ENCODE assay signal across 8 mouse cellular contexts in the genomic region with DNA sequence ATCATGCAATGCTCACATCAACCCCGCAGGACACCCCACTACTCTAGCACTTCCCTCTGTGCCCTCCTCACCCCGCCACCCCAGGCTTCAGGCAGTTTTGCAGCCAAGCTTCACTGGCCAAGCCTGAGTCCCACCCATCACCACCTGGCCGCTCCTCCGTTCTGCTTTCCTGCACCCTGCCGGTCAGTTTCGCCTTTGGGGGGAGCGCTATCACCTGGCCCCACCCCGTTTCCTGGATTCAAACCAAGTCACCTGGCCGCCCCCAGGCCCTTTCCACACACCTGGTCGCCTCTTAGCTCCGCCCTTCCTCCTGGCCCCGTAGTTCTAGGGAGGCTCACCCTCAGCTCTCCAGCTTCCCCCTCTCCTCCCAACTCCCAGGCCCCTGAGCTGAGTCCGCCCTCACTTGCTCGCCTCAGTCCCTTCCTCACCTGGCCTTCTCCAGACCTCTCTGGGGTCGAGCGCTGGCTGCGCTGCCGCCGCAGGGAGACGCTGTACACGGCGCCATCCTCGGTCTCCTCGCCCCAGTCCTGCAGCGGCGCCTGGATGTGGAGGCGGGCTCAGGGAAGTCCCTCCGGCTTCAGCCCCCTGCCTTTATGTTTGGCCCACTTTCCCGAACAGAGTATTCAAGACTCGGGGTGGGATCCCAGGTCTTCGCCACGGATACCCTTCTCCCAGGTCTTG. TPM values are rescaled to one million over a fixed set of nuclear protein-coding genes. Genes with fewer than 3 reads are reported as not detected.
DNase-seq lines count a peak whose midpoint lies in the region; ATAC-seq lines count a peak whose summit lies in the region.

No protein-coding gene starts in this region.

- no peak for ATAC-seq in heart, embryonic 15.5 days (replicated peaks; ENCODE audit: insufficient number of reproducible peaks, insufficient read depth, low FRiP score, low read depth)
- 0 out of 2 replicates have a peak, but pooled peaks have one; percentile 24 for ATAC-seq in forebrain, embryonic 15.5 days (replicated peaks)
- peak; percentile 38 for ATAC-seq in midbrain, embryonic 12.5 days (ENCODE audit: low FRiP score, low read depth)

- peak overlapping the region; percentile 88 for H3K4me2 ChIP-seq in heart, embryonic 15.5 days
- peak overlapping the region; percentile 50 for H3K4me2 ChIP-seq in forebrain, embryonic 15.5 days (replicated peaks)
- H3K4me2 ChIP-seq in midbrain, embryonic 12.5 days (replicated peaks) = peak overlapping the region; percentile 63

- no peaks in the 10 kb centered on the region for H3K36me3 ChIP-seq in heart, embryonic 15.5 days
- H3K36me3 ChIP-seq in forebrain, embryonic 15.5 days = no peaks in the 10 kb centered on the region
- no peaks in the 10 kb centered on the region for H3K36me3 ChIP-seq in midbrain, embryonic 12.5 days

- peaks cover 95% of the 10 kb centered on the region for H3K27me3 ChIP-seq in heart, embryonic 15.5 days
- H3K27me3 ChIP-seq in forebrain, embryonic 15.5 days = peaks cover 54% of the 10 kb centered on the region
- peaks cover 87% of the 10 kb centered on the region for H3K27me3 ChIP-seq in midbrain, embryonic 12.5 days

- H3K27ac ChIP-seq in heart, embryonic 15.5 days = no peak overlapping the region
- no peak overlapping the region for H3K27ac ChIP-seq in forebrain, embryonic 15.5 days (replicated peaks)
- no peak overlapping the region for H3K27ac ChIP-seq in midbrain, embryonic 12.5 days (replicated peaks)

- H3K4me3 ChIP-seq in heart, embryonic 15.5 days = peak overlapping the region; percentile 56
- H3K4me3 ChIP-seq in forebrain, embryonic 15.5 days = peak overlapping the region; percentile 30
- H3K4me3 ChIP-seq in midbrain, embryonic 12.5 days = peak overlapping the region; percentile 41

- WGBS in heart, embryonic 15.5 days = 1% methylated on average over 32 of the region's 32 CpGs
- WGBS in forebrain, embryonic 15.5 days = under 1% methylated on average over 32 of the region's 32 CpGs
- WGBS in midbrain, embryonic 12.5 days = under 1% methylated on average over 32 of the region's 32 CpGs

- DNase-seq in heart, adult 11 months = no peak
- DNase-seq in cerebellum, adult 11 months = peak; percentile 68
- DNase-seq in kidney, postnatal 25 days = peak; percentile 78 to 90
- no peak for DNase-seq in left cerebral cortex, adult 9 months (ENCODE audit: low spot score in 2 of 2)
- DNase-seq in layer of hippocampus, adult 11-12 months (ENCODE audit: low spot score) = no peak

- no peaks in the 10 kb centered on the region for H3K9me3 ChIP-seq in heart, embryonic 15.5 days (replicated peaks)
- no peaks in the 10 kb centered on the region for H3K9me3 ChIP-seq in forebrain, embryonic 15.5 days
- no peaks in the 10 kb centered on the region for H3K9me3 ChIP-seq in midbrain, embryonic 12.5 days

- H3K9ac ChIP-seq in heart, embryonic 15.5 days = peak overlapping the region; percentile 51
- peak overlapping the region; percentile 22; the same call in 1 of the 2 replicates for H3K9ac ChIP-seq in forebrain, embryonic 15.5 days (replicated peaks)
- H3K9ac ChIP-seq in midbrain, embryonic 12.5 days (replicated peaks) = peak overlapping the region; percentile 49; the same call in 1 of the 2 replicates

- H3K4me1 ChIP-seq in heart, embryonic 15.5 days (replicated peaks) = peaks cover 25% of the 10 kb centered on the region
- H3K4me1 ChIP-seq in forebrain, embryonic 15.5 days = peaks cover 22% of the 10 kb centered on the region
- H3K4me1 ChIP-seq in midbrain, embryonic 12.5 days = peaks cover 24% of the 10 kb centered on the region

RNA-seq across cellular contexts. Expression of a gene that starts 0.7 kb away (rescaled TPM):
- 1.8 and 3.0 TPM in 2 replicates for polyA plus RNA-seq in heart, embryonic 15.5 days (2015; fragmentation: Nextera tagmentation; extraction: Ambion mirVana)
- 0.87 and 1.1 TPM in 2 replicates for polyA plus RNA-seq in forebrain, embryonic 15.5 days (2015; fragmentation: Nextera tagmentation; extraction: Ambion mirVana)
- 2.7 TPM in 2 replicates for polyA plus RNA-seq in midbrain, embryonic 12.5 days (2016; fragmentation: Nextera tagmentation; extraction: Ambion mirVana)

RNA-seq across cellular contexts. Expression of a gene that starts 13.9 kb away (rescaled TPM):
- 0.35 and 0.77 TPM in 2 replicates for polyA plus RNA-seq in heart, embryonic 15.5 days (2015; fragmentation: Nextera tagmentation; extraction: Ambion mirVana)
- 4.4 and 5.5 TPM in 2 replicates for polyA plus RNA-seq in forebrain, embryonic 15.5 days (2015; fragmentation: Nextera tagmentation; extraction: Ambion mirVana)
- 3.8 and 4.9 TPM in 2 replicates for polyA plus RNA-seq in midbrain, embryonic 12.5 days (2016; fragmentation: Nextera tagmentation; extraction: Ambion mirVana)

RNA-seq across cellular contexts. Expression of a gene that starts 14.0 kb away (rescaled TPM):
- polyA plus RNA-seq in heart, embryonic 15.5 days (2015; fragmentation: Nextera tagmentation; extraction: Ambion mirVana) = 60.3 and 83.6 TPM in 2 replicates
- 87.2 and 91.1 TPM in 2 replicates for polyA plus RNA-seq in forebrain, embryonic 15.5 days (2015; fragmentation: Nextera tagmentation; extraction: Ambion mirVana)
- polyA plus RNA-seq in midbrain, embryonic 12.5 days (2016; fragmentation: Nextera tagmentation; extraction: Ambion mirVana) = 99.2 and 100.0 TPM in 2 replicates

RNA-seq across cellular contexts. Expression of a gene that starts 25.3 kb away (rescaled TPM):
- 2.9 and 4.7 TPM in 2 replicates for polyA plus RNA-seq in heart, embryonic 15.5 days (2015; fragmentation: Nextera tagmentation; extraction: Ambion mirVana)
- polyA plus RNA-seq in forebrain, embryonic 15.5 days (2015; fragmentation: Nextera tagmentation; extraction: Ambion mirVana) = 1.7 and 1.8 TPM in 2 replicates
- 3.0 and 3.4 TPM in 2 replicates for polyA plus RNA-seq in midbrain, embryonic 12.5 days (2016; fragmentation: Nextera tagmentation; extraction: Ambion mirVana)

RNA-seq across cellular contexts. Expression of a gene that starts 33.0 kb away (rescaled TPM):
- 4.4 and 5.2 TPM in 2 replicates for polyA plus RNA-seq in heart, embryonic 15.5 days (2015; fragmentation: Nextera tagmentation; extraction: Ambion mirVana)
- polyA plus RNA-seq in forebrain, embryonic 15.5 days (2015; fragmentation: Nextera tagmentation; extraction: Ambion mirVana) = 9.3 and 12.1 TPM in 2 replicates
- 7.8 and 8.1 TPM in 2 replicates for polyA plus RNA-seq in midbrain, embryonic 12.5 days (2016; fragmentation: Nextera tagmentation; extraction: Ambion mirVana)

Comparison
In these comparisons a context has a peak if more than half of its experiments do, and no peak if none do; other contexts are left out.
1. DNase-seq: peak in cerebellum, adult 11 months (single experiment) and kidney, postnatal 25 days (2 of 2); none in heart, adult 11 months (single experiment), left cerebral cortex, adult 9 months (0 of 2) and layer of hippocampus, adult 11-12 months (single experiment).
2. Peak in every context shown above with its lines, with median percentiles within 50 percentile points of each other: H3K4me2 ChIP-seq, H3K4me3 ChIP-seq and H3K9ac ChIP-seq.